Mouse (Mus musculus): Measurements from ENCODE around the gene Tor1b.

GRCm38 (mm10) chr2:30923099-30923498 lies 29.7 kb upstream of the Tor1b start:
- TF ChIP-seq USF1 (IDR thresholded peaks at IDR 0.05; ENCODE audit: low read depth) (no peak), MAX (IDR thresholded peaks at IDR 0.05) (no peak)
